Mouse (Mus musculus) retina, embryonic 14.5 days (tissue): ENCODE results near the gene Zbtb18.
"Not testable (repeated sequence)": the region's sequence is repeated elsewhere in the genome, so short reads cannot be mapped to it uniquely, and the experiment has no call there.

Experiments used
- DNase-seq: peaks from one replicate; pipeline ENCODE4 v3.0.0-alpha.2; 2015; ENCODE audit warnings: low spot score

Zbtb18 gene

GRCm38 (mm10) chr1:177447541-177448111 lies 5.5 kb downstream of the Zbtb18 start:
- peak; percentile 46 for DNase-seq

- DNase-seq, result no peak
Observed at GRCm38 (mm10) chr1:177448121-177448561, 6.0 kb downstream of the Zbtb18 start.

GRCm38 (mm10) chr1:177448921-177449320 lies 6.8 kb downstream of the Zbtb18 start:
- DNase-seq, result no peak

GRCm38 (mm10) chr1:177449857-177450256 lies 7.7 kb downstream of the Zbtb18 start:
- DNase-seq, result not testable (repeated sequence)

- no peak for DNase-seq
Observed at GRCm38 (mm10) chr1:177451041-177451440, 8.9 kb downstream of the Zbtb18 start.

GRCm38 (mm10) chr1:177451991-177452431 lies 9.9 kb downstream of the Zbtb18 start:
- DNase-seq, result no peak

GRCm38 (mm10) chr1:177452987-177453386 lies 10.8 kb downstream of the Zbtb18 start:
- DNase-seq, result no peak

GRCm38 (mm10) chr1:177453806-177454205 lies 11.7 kb downstream of the Zbtb18 start:
- no peak for DNase-seq

- no peak for DNase-seq
Observed at GRCm38 (mm10) chr1:177454492-177454891, 12.3 kb downstream of the Zbtb18 start.

GRCm38 (mm10) chr1:177455466-177455865 lies 13.3 kb downstream of the Zbtb18 start:
- DNase-seq, result no peak

GRCm38 (mm10) chr1:177456208-177456607 lies 14.1 kb downstream of the Zbtb18 start:
- no peak for DNase-seq

GRCm38 (mm10) chr1:177456772-177457171 lies 14.6 kb downstream of the Zbtb18 start:
- DNase-seq, result no peak

GRCm38 (mm10) chr1:177457981-177458380 lies 15.8 kb downstream of the Zbtb18 start:
- DNase-seq, result no peak

GRCm38 (mm10) chr1:177458456-177459389 lies 16.6 kb downstream of the Zbtb18 start:
- no peak for DNase-seq

- no peak for DNase-seq
Observed at GRCm38 (mm10) chr1:177459536-177459935, 17.4 kb downstream of the Zbtb18 start.

- no peak for DNase-seq
Observed at GRCm38 (mm10) chr1:177467150-177467549, 25.0 kb downstream of the Zbtb18 start.

GRCm38 (mm10) chr1:177468436-177468835 lies 26.3 kb downstream of the Zbtb18 start:
- DNase-seq, result no peak

- no peak for DNase-seq
Observed at GRCm38 (mm10) chr1:177470091-177470490, 27.9 kb downstream of the Zbtb18 start.

GRCm38 (mm10) chr1:177470951-177471350 lies 28.8 kb downstream of the Zbtb18 start:
- no peak for DNase-seq

- no peak for DNase-seq
Observed at GRCm38 (mm10) chr1:177475542-177476197, 33.5 kb downstream of the Zbtb18 start.

- no peak for DNase-seq
Observed at GRCm38 (mm10) chr1:177478578-177478977, 36.4 kb downstream of the Zbtb18 start.

- no peak for DNase-seq
Observed at GRCm38 (mm10) chr1:177479356-177480004, 37.3 kb downstream of the Zbtb18 start.
